Mouse (Mus musculus) hematopoietic multipotent progenitor cell, adult 10-12 weeks (in vitro differentiated cells): ENCODE results near the gene Lgals9. TPM values are rescaled to one million over a fixed set of nuclear protein-coding genes. Genes with fewer than 3 reads are reported as not detected.

Experiments used
- polyA plus RNA-seq: library from polyadenylated mRNA; stranded (reverse); fragments of >175 nt; gene quantifications from 2 replicates; pipeline ENCODE4 v1.2.3, GENCODE M21; 2012; ENCODE audit warnings: low replicate concordance

The Lgals9 gene
- 16.8 and 17.5 TPM in 2 replicates for polyA plus RNA-seq

GRCm38 (mm10) chr11:78984483-78985177 is at the start of gene Lgals9:
TSS of gene Lgals9 (minus strand) at chr11:78984946.

GRCm38 (mm10) chr11:78920411-78920939 is 64.3 kb downstream of the Lgals9 start, which contains the start of gene Nos2:
TSS of gene Nos2 (plus strand) at chr11:78920787.

Other genes with a start within 250 kb of the Lgals9 start
- 39.7 and 48.9 TPM in 2 replicates for gene Ccnq, start 233.2 kb downstream of the Lgals9 start, polyA plus RNA-seq
- 53.3 and 81.1 TPM in 2 replicates for gene Lyrm9, start 158.4 kb downstream of the Lgals9 start, polyA plus RNA-seq
- 0.25 TPM in 1 of 2 replicates, not detected in the other for gene Nos2, start 64.2 kb downstream of the Lgals9 start, polyA plus RNA-seq
- 34.4 and 124 TPM in 2 replicates for gene Ksr1, start 161.5 kb upstream of the Lgals9 start, polyA plus RNA-seq